Mouse (Mus musculus) layer of hippocampus, adult 2 months (tissue): ENCODE measurements at regions not wholly inside any gene's neighbourhood (a gene's known extent, or its start where the extent isn't known, plus 50 kb on each side); places are given as distances from the start of the nearest gene placed in this dataset.

Experiments used
- DNase-seq, 2 experiments: peaks; one replicate each; pipeline ENCODE4 v3.0.0; 2022; ENCODE audit warnings: low spot score in 2 of 2
- H3K27ac ChIP-seq: fragments of 200-600 bp; 2 replicates; pipeline ENCODE4 v1.8.1; 2022
- H3K4me3 ChIP-seq: fragments of 200-600 bp; 2 replicates; pipeline ENCODE4 v1.8.1; 2022; ENCODE audit warnings: mild to moderate bottlenecking
- CTCF ChIP-seq: fragments of 200-600 bp; conservative IDR thresholded peaks from 2 replicates; pipeline ENCODE4 v1.8.1; 2022; ENCODE audit warnings: antibody characterized with exemption, mild to moderate bottlenecking, moderate library complexity

DNA sequence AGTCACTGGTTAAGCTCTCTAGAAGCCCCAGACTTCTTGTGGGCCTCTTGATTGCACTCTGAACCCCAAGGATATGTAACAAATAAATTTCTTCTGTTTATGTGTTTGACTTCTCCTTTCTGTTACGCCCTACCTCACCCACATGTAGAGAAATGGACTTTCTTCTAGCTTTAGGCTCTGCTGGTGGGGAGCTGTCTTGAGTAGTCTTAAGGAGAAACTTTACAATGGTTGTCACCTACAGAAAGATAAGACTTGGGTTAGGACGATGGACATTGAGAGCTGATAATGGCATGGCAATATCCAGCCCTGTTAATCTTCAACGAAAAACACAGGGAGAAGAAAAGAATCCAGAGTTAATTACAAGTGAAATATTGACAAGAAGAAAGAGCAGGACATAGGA, 416.1 kb downstream of the Dmrt2 start:
- Histone ChIP-seq H3K4me3 (no peak overlapping the region), H3K27ac (no peak overlapping the region)
- no peak for TF ChIP-seq CTCF
- no peak for DNase-seq

GRCm38 (mm10) chr19:26091386-26091785, 419.2 kb downstream of the Dmrt2 start:
- Histone ChIP-seq H3K4me3 (no peak overlapping the region), H3K27ac (no peak overlapping the region)
- TF ChIP-seq CTCF, result no peak
- peak in 1 of 2 experiments; percentile 18 for DNase-seq

DNA sequence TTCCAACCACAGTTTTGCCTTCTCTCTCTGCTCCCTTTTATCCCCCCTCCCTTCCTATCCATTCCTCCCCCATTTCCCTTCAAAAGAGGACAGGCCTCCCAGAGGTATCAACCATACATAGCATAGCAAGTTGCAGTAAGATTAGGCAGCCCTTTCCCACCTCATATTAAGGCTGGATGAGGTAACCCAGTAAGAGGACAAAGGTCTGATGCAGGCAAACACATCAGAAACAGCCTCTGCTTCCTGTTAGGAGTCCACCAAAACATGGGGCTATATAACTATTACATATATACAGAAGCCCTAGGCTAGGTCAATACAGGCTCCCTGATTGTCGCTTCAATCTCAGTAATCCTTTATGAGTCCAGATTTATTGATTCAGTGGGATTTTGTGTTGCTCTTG, 421.6 kb downstream of the Dmrt2 start:
- no peak for TF ChIP-seq CTCF
- H3K27ac ChIP-seq, result no peak overlapping the region
- DNase-seq, result no peak
- H3K4me3 ChIP-seq, result no peak overlapping the region

- DNase-seq, result no peak
- no peak overlapping the region for H3K4me3 ChIP-seq
- H3K27ac ChIP-seq, result no peak overlapping the region
- TF ChIP-seq CTCF, result no peak
These were observed 442.1 kb downstream of the Dmrt2 start for GRCm38 (mm10) chr19:26114326-26114725.

DNA sequence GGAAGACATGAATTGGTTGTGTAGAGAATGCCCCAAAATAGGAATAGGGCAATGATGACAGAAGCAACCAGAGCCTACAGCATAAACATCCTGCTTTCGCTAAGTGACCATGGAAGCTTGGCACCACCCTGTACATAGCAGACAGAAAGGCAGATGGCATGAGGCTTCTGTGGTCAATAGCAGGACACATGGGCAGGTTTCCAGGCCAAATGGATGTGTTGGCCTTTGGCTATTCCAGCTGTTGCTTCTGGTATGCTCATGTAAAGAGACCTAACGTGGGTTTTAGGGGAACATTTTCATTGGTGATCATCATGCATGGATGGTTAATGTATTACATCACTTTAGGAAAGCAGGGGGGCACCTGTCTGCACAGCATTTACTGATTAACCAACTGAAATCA, 456.2 kb downstream of the Dmrt2 start:
- Histone ChIP-seq H3K27ac (no peak overlapping the region), H3K4me3 (no peak overlapping the region)
- DNase-seq, result no peak
- TF ChIP-seq CTCF, result no peak

DNA sequence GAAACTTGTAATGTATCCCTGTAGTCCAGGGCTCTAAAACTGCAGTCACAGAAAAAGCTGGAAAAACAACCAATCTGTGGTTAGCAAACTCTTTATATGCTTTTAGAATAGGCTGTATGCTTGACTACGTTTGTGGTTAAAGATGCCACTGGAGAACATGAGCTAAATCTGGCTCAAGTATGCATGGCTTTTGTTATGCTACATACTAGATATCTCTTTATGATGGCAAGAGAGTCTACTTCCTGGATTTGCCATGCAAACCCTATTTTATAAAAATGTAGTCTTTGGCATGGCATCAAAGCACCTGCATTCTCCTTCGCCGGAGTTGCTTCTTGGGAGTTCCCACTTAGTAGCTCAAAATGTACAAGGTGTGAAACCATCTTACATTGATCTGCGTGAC, 462.2 kb downstream of the Dmrt2 start:
- no peak for DNase-seq
- TF ChIP-seq CTCF, result no peak
- no peak overlapping the region for H3K4me3 ChIP-seq
- H3K27ac ChIP-seq, result no peak overlapping the region

- Histone ChIP-seq H3K27ac (no peak overlapping the region), H3K4me3 (no peak overlapping the region)
- DNase-seq, result no peak
- TF ChIP-seq CTCF, result no peak
These were observed 463.3 kb downstream of the Dmrt2 start for GRCm38 (mm10) chr19:26135398-26136104.

- Histone ChIP-seq H3K27ac (no peak overlapping the region), H3K4me3 (no peak overlapping the region)
- no peak for DNase-seq
- no peak for TF ChIP-seq CTCF
These were observed 464.2 kb upstream of the Smarca2 start for GRCm38 (mm10) chr19:26140647-26141046.

DNA sequence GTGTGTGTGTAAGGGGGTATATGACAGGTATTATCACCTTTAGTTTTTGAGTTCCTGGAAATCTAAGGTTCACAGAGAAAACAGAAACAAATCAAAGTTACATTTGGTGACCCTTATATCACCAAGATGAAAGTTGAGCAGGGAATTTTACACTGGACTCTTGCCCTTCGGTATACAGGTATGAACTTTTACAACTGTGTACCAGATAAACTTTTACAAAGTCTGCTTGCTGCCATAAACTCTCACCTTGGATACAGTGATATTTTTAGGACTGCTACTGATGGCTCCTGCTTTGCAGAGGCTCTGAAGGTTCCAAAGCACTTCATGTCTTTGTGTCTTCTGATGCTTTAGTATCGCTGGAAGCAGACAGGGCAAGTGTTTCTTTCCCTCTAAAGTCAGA, 461.3 kb upstream of the Smarca2 start:
- TF ChIP-seq CTCF, result no peak
- H3K27ac ChIP-seq, result no peak overlapping the region
- H3K4me3 ChIP-seq, result no peak overlapping the region
- DNase-seq, result no peak

GRCm38 (mm10) chr19:26151216-26151615, 453.6 kb upstream of the Smarca2 start:
- H3K4me3 ChIP-seq, result no peak overlapping the region
- no peak for TF ChIP-seq CTCF
- DNase-seq, result no peak
- H3K27ac ChIP-seq, result no peak overlapping the region

- no peak overlapping the region for H3K27ac ChIP-seq
- TF ChIP-seq CTCF, result 0 out of 2 replicates have a peak, but pooled peaks have one; percentile 9
- H3K4me3 ChIP-seq, result no peak overlapping the region
These were observed 439.9 kb upstream of the Smarca2 start for GRCm38 (mm10) chr19:26164993-26165392.

DNA sequence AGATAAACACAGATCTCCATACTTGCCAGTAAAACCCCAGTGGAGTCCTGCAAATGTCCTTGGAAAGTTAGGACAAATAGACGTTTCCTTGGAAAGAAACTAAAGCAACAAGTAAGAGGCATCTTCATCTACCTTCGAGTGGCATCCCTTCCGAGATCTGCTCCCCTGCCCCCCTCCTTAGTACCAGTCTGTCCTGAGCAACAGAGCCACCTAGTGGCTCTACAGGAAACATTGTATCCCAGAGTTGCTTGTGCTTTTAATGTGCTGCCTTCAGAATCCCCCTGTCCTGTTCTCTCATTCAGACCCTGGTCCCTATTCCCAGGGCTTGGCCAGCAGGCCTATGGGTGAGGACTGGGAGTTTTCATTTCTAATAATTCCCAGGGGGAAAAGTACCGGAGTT, 423.1 kb upstream of the Smarca2 start:
- Histone ChIP-seq H3K27ac (no peak overlapping the region), H3K4me3 (no peak overlapping the region)
- peak; percentile 82 for TF ChIP-seq CTCF
- peak in 1 of 2 experiments; percentile 12 for DNase-seq

More at GRCm38 (mm10) chr19:26164993-26165392, 439.9 kb upstream of the Smarca2 start:
- no peak for DNase-seq

- no peak for DNase-seq
- H3K4me3 ChIP-seq, result no peak overlapping the region
- no peak for TF ChIP-seq CTCF
- no peak overlapping the region for H3K27ac ChIP-seq
These were observed 419.8 kb upstream of the Smarca2 start for GRCm38 (mm10) chr19:26185012-26185411.

DNA sequence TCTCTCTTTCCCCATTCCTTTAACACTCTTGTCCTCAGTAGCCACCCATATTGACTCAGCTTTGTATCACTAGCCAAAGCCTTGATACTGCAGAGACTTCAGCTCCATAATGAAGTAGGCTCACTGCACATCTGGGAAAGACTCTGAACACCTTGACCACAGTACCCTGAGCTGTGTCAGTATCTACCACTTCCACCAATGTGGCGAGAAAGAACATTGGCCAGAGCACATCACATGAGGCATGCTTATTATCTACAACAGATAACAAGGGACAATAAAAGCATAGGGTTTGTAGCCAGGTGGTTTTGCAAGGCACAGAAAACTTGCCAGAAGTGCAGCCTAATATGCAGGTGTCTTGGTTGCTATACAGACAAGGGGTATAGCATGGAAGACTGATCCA, 414.0 kb upstream of the Smarca2 start:
- no peak for DNase-seq
- Histone ChIP-seq H3K4me3 (no peak overlapping the region), H3K27ac (no peak overlapping the region)
- no peak for TF ChIP-seq CTCF

- DNase-seq, result no peak
- Histone ChIP-seq H3K27ac (no peak overlapping the region), H3K4me3 (no peak overlapping the region)
- peak; percentile 74 for TF ChIP-seq CTCF
These were observed 411.2 kb upstream of the Smarca2 start for GRCm38 (mm10) chr19:26193664-26194063.
